Mouse (Mus musculus) stomach, postnatal 0 days (tissue): ENCODE measurements at regions not wholly inside any gene's neighbourhood (a gene's known extent, or its start where the extent isn't known, plus 50 kb on each side); places are given as distances from the start of the nearest gene placed in this dataset.

ENCODE experiments used
- ATAC-seq: fragments of 200-750 bp; cut with Nextera tagmentation; 2 replicates; pipeline ENCODE4 v1.8.0; 2017; ENCODE audit not compliant: low FRiP score, low TSS enrichment
- DNase-seq: peaks from one replicate; pipeline ENCODE4 v3.0.0-alpha.2; 2016; ENCODE audit warnings: low spot score
- H3K27ac ChIP-seq: fragments of 300-500 bp; sonication (generic); replicated peaks from 2 replicates; pipeline ENCODE4 v1.5.1; 2014; ENCODE audit warnings: mild to moderate bottlenecking, control low read depth
- H3K27me3 ChIP-seq: fragments of 300-500 bp; sonication (generic); 2 replicates; pipeline ENCODE4 v1.6.1; 2014; ENCODE audit warnings: low read length; ENCODE audit not compliant: control insufficient read depth, insufficient read depth
- H3K36me3 ChIP-seq: fragments of 300-500 bp; sonication (generic); 2 replicates; pipeline ENCODE4 v1.6.1; 2014; ENCODE audit warnings: low read length, mixed read lengths; ENCODE audit not compliant: control insufficient read depth, insufficient read depth
- H3K4me1 ChIP-seq: fragments of 300-500 bp; sonication (generic); replicated peaks from 2 replicates; pipeline ENCODE4 v1.6.1; 2014; ENCODE audit warnings: antibody characterized with exemption; ENCODE audit not compliant: control insufficient read depth, insufficient read depth
- H3K4me2 ChIP-seq: fragments of 300-500 bp; sonication (generic); replicated peaks from 2 replicates; pipeline ENCODE4 v1.6.1; 2014; ENCODE audit warnings: low read depth, mild to moderate bottlenecking, control low read depth, moderate library complexity
- H3K4me3 ChIP-seq: fragments of 300-500 bp; sonication (generic); 2 replicates; pipeline ENCODE4 v1.5.1; 2014; ENCODE audit warnings: low read depth, low read length, control low read depth
- H3K9ac ChIP-seq: fragments of 300-500 bp; sonication (generic); 2 replicates; pipeline ENCODE4 v1.6.1; 2014; ENCODE audit warnings: mild to moderate bottlenecking, low read length, control low read depth, mixed read lengths
- H3K9me3 ChIP-seq: fragments of 300-500 bp; sonication (generic); 2 replicates; pipeline ENCODE4 v1.6.1; 2016; ENCODE audit warnings: low read length; ENCODE audit not compliant: control insufficient read depth
- CTCF ChIP-seq: IDR thresholded peaks from 2 replicates; pipeline ENCODE4 v1.5.1; 2016; ENCODE audit warnings: antibody characterized with exemption, low read depth, mild to moderate bottlenecking, moderate library complexity
- EP300 ChIP-seq: optimal IDR thresholded peaks from 2 replicates; pipeline ENCODE3; 2016; ENCODE audit warnings: antibody characterized with exemption
- WGBS: fragments of 180-500 bp; shearing (Covaris S2); extraction: QIAGEN DNeasy Blood & Tissue Kit; methylation state at CpG from one replicate; pipeline ENCODE4 v1.1.7; 2014; 5-methylcytosine and 5-hydroxymethylcytosine counted together

DNA sequence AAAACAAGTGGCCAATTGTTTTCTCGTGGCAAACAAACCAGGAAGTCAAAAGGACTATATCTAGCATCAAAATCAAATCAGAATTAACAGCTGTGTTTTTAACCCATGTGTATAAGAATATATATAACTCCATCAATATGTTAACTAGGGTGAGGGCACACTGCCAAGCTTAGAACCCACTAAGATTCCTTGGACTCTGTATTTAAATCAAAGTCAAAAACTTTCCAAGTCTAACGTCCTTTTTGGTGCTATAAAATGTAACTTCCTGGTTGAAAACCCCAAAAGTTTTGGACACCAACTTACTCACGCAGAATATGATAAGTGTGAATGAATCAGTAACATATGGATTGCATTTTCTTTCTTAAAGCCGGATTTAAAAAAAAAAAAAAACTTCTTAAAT, 647.9 kb upstream of the Cited2 start:
- no peak for TF ChIP-seq CTCF
- TF ChIP-seq EP300, result no peak
- H3K27ac ChIP-seq, result no peak overlapping the region
- no peak for DNase-seq

DNA sequence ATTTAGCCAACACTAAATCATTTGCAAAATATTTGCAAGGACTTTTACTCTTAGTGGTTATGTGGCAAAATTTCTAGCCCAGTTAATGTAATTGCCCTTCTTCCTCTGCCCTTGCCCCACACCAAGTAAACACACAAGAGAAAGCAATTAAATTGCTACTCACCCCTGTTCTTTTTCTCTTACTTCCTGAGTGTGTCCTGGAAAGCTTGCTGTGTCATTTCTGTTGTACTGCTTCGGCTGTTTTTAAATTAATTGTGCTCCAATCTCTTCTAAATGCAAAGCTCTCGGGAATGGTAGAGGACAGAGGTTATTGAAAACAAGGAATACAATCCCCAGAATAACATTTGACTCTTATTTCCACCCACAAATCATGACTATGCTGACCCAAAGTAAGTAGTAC, 647.4 kb upstream of the Cited2 start:
- no peaks in the 10 kb centered on the region for H3K36me3 ChIP-seq
- 41% methylated on average over 2 of the region's 2 CpGs for WGBS
- H3K4me1 ChIP-seq, result no peaks in the 10 kb centered on the region
- no peak overlapping the region for H3K9ac ChIP-seq
- H3K9me3 ChIP-seq, result no peaks in the 10 kb centered on the region
- no peak for ATAC-seq
- H3K4me2 ChIP-seq, result no peak overlapping the region
- DNase-seq, result no peak
- no peaks in the 10 kb centered on the region for H3K27me3 ChIP-seq
- H3K27ac ChIP-seq, result no peak overlapping the region
- no peak for TF ChIP-seq CTCF
- no peak overlapping the region for H3K4me3 ChIP-seq

More for the DNA sequence above, 647.9 kb upstream of the Cited2 start:
- Histone ChIP-seq H3K4me2 (no peak overlapping the region), H3K4me3 (no peak overlapping the region), H3K9ac (no peak overlapping the region), H3K4me1 (no peaks in the 10 kb centered on the region), H3K9me3 (no peaks in the 10 kb centered on the region), H3K36me3 (no peaks in the 10 kb centered on the region), H3K27me3 (no peaks in the 10 kb centered on the region)
- ATAC-seq, result no peak
- 58% methylated on average over 4 of the region's 4 CpGs for WGBS

DNA sequence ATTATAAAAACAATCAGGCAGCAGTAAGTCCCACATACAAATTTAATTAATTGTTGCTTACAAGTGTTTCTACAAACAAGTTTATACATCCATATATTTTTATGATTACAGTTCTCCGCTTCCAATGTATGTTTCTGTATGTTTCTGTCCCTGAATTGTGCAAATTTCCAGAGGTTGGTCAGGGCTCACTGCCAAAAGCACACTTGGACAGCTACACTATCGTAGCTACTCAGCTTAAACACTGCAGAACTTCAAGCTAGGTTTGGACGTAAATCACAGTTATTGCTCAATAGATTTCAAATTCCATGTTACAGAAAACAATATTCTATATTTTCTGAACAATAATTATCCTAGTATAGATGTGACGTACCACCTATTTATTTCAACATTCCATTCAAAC, 646.8 kb upstream of the Cited2 start:
- TF ChIP-seq CTCF (no peak), EP300 (no peak)
- WGBS, result 41% methylated on average over 4 of the region's 4 CpGs
- no peaks in the 10 kb centered on the region for H3K27me3 ChIP-seq
- no peak overlapping the region for H3K9ac ChIP-seq
- no peak overlapping the region for H3K4me3 ChIP-seq
- H3K9me3 ChIP-seq, result no peaks in the 10 kb centered on the region
- H3K36me3 ChIP-seq, result no peaks in the 10 kb centered on the region
- no peaks in the 10 kb centered on the region for H3K4me1 ChIP-seq
- H3K4me2 ChIP-seq, result no peak overlapping the region
- H3K27ac ChIP-seq, result no peak overlapping the region
- DNase-seq (no peak), ATAC-seq (no peak)

DNA sequence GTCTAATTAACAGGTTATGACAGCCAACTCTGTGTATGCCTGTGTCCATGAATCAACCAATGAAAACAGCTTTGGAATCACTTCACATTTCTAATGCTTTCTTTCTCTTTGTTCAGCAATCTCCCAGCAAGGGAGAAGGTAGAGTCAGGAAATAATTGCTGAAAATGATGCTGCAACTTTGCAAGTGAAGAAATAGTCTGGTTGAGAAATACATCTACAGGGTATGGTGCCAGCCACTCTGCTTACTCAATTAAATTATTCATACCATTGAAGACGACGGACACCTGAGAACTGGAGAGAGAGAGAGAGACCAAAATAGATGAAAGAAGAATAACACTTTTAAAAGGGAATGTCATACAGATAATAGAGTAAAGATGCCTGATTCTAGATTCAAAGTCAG, 645.4 kb upstream of the Cited2 start:
- no peak for ATAC-seq
- Histone ChIP-seq H3K4me3 (no peak overlapping the region), H3K4me2 (no peak overlapping the region), H3K27ac (no peak overlapping the region), H3K27me3 (no peaks in the 10 kb centered on the region), H3K9ac (no peak overlapping the region), H3K4me1 (no peaks in the 10 kb centered on the region), H3K36me3 (no peaks in the 10 kb centered on the region), H3K9me3 (no peaks in the 10 kb centered on the region)
- 91% methylated on average over 2 of the region's 2 CpGs for WGBS
- TF ChIP-seq CTCF (no peak), EP300 (no peak)
- no peak for DNase-seq

DNA sequence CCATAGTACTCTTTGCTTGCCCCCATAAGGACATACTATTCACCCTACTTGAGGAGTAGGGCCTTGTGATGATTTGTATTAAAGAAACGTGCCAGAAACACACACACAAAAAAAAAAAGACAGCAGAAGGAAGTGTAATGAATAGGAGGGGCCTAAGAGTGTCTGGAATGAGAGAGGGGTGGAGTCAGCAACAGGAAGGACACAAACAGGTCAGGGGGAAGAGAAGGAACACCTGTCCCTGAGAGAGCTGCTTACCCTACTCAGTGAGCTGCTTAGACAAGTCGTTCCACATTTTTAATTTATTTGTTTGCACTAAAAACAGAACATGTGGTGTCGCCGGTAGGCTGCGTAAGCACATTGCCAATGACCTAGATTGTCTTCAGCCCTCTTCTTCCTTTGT, 642.2 kb upstream of the Cited2 start:
- H3K27me3 ChIP-seq, result no peaks in the 10 kb centered on the region
- H3K4me1 ChIP-seq, result no peaks in the 10 kb centered on the region
- DNase-seq (no peak), ATAC-seq (no peak)
- no peaks in the 10 kb centered on the region for H3K36me3 ChIP-seq
- H3K9me3 ChIP-seq, result no peaks in the 10 kb centered on the region
- no peak overlapping the region for H3K4me3 ChIP-seq
- TF ChIP-seq CTCF (no peak), EP300 (no peak)
- H3K27ac ChIP-seq, result no peak overlapping the region
- 55% methylated on average over 5 of the region's 5 CpGs for WGBS
- no peak overlapping the region for H3K4me2 ChIP-seq
- H3K9ac ChIP-seq, result no peak overlapping the region

DNA sequence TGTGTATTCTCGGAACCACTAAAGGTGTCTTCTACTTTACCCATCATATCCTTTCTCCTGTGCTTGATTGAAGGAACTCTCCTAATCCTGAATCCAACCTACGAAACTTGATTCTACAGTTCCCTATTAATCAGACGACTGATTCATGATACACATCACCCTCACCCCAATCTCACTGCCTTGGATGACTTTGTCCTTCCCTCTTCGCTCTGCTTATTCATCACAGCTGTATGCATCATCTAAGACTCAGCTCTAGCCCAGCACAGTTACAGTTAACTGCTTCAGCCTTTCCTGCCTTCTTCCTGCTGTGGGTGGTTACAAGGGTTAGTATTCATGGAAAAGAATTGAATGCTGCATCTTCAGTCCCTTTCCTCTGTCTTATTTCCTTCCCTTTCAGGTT, 640.1 kb upstream of the Cited2 start:
- Histone ChIP-seq H3K9me3 (no peaks in the 10 kb centered on the region), H3K4me3 (no peak overlapping the region), H3K27ac (no peak overlapping the region), H3K4me1 (no peaks in the 10 kb centered on the region), H3K36me3 (no peaks in the 10 kb centered on the region), H3K27me3 (no peaks in the 10 kb centered on the region), H3K9ac (no peak overlapping the region), H3K4me2 (no peak overlapping the region)
- no peak for TF ChIP-seq CTCF
- TF ChIP-seq EP300, result no peak
- ATAC-seq (no peak), DNase-seq (no peak)
- 90% methylated on average over 4 of the region's 4 CpGs for WGBS
